Mouse (Mus musculus): Measurements from ENCODE around the gene Gnl3. TPM values are rescaled to one million over a fixed set of nuclear protein-coding genes. Genes with fewer than 3 reads are reported as not detected.

Gene Gnl3
- polyA plus RNA-seq, 1 experiment from 2014 or later, result 127 TPM

DNA sequence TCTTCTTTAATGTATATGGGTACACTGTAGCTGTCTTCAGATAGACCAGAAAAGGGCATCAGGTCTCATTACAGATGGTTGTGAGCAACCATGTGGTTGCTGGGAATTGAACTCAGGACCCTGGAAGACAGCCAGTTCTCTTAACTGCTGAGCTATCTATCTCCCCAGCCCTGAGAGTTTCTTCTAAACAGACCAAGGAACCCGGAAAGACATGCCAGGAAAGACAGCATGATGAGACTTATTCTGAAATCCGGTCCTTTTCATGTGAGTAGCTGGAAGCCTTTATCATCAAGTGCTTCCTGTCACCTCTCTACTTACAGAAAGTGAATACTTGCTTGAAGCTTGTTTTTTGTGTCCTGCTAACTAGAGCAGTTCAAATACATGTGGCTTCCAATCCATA lies 14.4 kb downstream of the Gnl3 start:
- Histone ChIP-seq H3K4me1 (peaks cover 15% of the 10 kb centered on the region), H3K4me3 (replicated peaks) (no peak overlapping the region), H3K4me2 (no peak overlapping the region), H3K27me3 (no peaks in the 10 kb centered on the region), H3K9me3 (replicated peaks) (no peaks in the 10 kb centered on the region), H3K27ac (no peak overlapping the region), H3K9ac (no peak overlapping the region), H3K36me3 (peaks cover 29% of the 10 kb centered on the region)
- 84% methylated on average over 2 of the region's 2 CpGs for WGBS
- no peak for ATAC-seq (replicated peaks; ENCODE audit: low FRiP score)

DNA sequence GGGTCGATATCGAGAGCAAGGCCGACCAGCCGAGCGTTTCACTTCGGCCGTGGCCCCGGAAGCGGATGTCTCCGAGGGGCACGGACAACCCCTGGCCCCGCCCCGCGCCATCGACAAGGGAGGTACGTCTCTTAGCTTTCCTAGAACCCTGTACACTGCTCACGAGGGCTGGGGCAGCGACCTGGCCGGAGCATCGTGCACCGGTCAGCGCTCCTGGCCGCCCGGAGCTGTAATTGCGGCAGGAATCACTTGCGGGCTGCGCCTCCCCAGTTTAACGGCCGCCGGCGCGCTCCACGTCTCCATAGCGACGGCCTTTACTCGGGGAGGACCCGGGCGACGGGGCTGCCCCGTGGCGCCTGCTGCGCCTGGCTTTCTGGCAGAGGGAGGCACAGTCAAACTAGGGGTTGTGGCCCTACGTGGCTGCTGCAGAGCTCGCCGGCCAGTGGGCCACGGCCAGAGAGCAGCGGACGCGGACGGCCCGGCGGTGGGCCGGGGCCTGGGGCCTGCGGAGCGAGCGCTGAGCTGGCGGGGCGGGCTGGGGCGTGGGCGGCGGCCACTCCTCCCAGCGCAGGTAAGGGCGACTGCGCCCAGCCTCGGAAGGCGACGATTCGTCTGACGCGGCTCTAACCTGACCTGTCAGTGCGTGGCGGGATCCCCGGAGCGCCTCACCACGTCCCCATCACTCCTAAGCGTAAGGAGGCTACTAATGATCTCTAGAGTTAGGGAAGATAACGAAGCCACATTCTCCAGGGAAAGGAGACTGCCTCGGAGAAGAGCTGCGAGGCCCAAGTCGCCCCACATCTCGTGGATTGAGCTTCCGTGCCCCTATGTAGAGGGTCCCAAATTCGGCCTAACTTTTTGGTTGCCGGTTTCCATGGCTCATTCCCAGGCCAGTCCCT lies 17.4 kb downstream of the Gnl3 start, which contains the start of the genes Glt8d1 and Spcs1:
TSS of gene Glt8d1 (plus strand) at position 94 of the 899 bp plus-strand sequence.
TSS of gene Spcs1 (minus strand) at position 366 of the 899 bp plus-strand sequence.
- H3K36me3 ChIP-seq, result peaks cover 22% of the 10 kb centered on the region
- no peaks in the 10 kb centered on the region for H3K27me3 ChIP-seq
- H3K4me2 ChIP-seq, result peak within 1 kb of the TSS; percentile 74
- H3K9me3 ChIP-seq (replicated peaks), result no peaks in the 10 kb centered on the region
- peak; percentile 95 for ATAC-seq (replicated peaks; ENCODE audit: low FRiP score)
- peak within 1 kb of the TSS; percentile 97 for H3K4me3 ChIP-seq (replicated peaks)
- peaks cover 16% of the 10 kb centered on the region for H3K4me1 ChIP-seq
- H3K27ac ChIP-seq, result peak within 1 kb of the TSS; percentile 98
- under 1% methylated on average over 75 of the region's 84 CpGs for WGBS
- peak within 1 kb of the TSS; percentile 93 for H3K9ac ChIP-seq

DNA sequence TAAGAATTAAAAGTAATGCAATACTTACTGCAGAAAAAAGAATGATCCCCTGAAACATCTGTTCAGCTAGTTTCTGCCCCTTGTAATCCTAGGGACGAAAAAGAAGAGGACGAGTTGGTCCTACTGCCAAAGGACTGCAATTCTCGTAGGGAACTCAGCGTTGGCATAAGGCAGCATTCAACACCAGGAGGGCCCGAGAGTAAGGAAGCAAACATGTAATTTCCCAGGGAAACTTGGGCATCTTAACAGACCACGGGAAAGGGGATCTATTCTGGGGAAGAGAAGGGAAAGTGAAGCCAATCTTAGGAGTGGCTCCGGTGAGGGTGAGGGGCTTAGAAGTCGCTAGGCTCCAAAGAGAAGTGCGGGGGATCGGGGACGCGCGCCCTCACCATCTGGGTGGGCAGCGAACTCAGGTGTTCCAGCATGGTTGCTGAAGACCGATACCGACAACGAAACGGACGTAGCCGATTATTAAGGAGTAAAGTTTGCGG lies 18.1 kb downstream of the Gnl3 start:
- H3K4me3 ChIP-seq (replicated peaks), result peak overlapping the region; percentile 97
- H3K36me3 ChIP-seq, result peaks cover 22% of the 10 kb centered on the region
- H3K4me1 ChIP-seq, result peaks cover 16% of the 10 kb centered on the region
- WGBS, result 0% methylated on average over 21 of the region's 21 CpGs
- H3K4me2 ChIP-seq, result peak overlapping the region; percentile 74
- no peaks in the 10 kb centered on the region for H3K27me3 ChIP-seq
- peak; percentile 14 for ATAC-seq (replicated peaks; ENCODE audit: low FRiP score)
- H3K9me3 ChIP-seq (replicated peaks), result no peaks in the 10 kb centered on the region
- H3K27ac ChIP-seq, result peak overlapping the region; percentile 98
- peak overlapping the region; percentile 93 for H3K9ac ChIP-seq

DNA sequence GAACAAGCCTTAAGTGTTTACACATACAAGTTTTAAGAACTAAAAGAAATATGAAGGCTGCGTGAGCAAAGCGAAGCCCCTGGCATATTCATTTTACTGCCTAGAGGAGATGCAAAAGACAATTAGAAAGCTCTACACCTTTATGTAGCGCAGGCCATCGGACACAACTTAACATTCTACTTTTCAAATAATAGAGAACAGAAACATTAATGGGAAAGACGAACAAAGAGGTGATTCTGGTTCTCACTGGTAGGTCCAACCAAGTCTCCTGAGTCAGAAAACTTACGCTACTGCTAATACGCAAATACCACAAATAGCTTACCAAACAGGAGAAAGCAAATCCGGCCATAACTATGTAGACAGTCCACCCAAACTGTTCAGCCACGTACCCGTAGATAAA lies 18.6 kb downstream of the Gnl3 start:
- Histone ChIP-seq H3K9ac (peak overlapping the region; percentile 93), H3K4me2 (peak overlapping the region; percentile 74), H3K9me3 (replicated peaks) (no peaks in the 10 kb centered on the region), H3K4me3 (replicated peaks) (peak overlapping the region; percentile 97), H3K27me3 (no peaks in the 10 kb centered on the region), H3K36me3 (peaks cover 22% of the 10 kb centered on the region), H3K27ac (peak overlapping the region; percentile 98), H3K4me1 (peaks cover 16% of the 10 kb centered on the region)
- no peak for ATAC-seq (replicated peaks; ENCODE audit: low FRiP score)
- WGBS, result 59% methylated on average over 10 of the region's 10 CpGs

DNA sequence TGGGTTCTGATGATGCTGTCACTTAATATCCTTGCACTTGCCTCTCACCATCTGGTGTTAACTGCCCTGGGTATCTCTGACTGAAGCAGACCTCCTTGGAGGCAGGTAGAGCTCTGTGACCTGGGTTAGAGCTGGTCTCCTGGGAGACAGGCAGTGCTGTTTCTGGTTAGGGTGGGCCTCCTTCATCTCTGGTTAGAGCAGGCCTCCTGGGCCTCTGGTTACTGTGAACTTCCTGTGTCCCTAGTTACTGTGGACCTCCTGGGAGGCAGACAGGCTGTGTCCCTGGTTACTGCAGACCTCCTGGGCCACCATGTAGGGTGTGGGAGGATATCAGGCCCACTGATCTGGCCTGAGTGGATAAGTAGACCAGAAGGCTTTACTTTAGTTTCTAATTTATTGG lies 22.5 kb downstream of the Gnl3 start:
- H3K9ac ChIP-seq, result no peak overlapping the region
- no peak overlapping the region for H3K27ac ChIP-seq
- H3K27me3 ChIP-seq, result no peaks in the 10 kb centered on the region
- H3K36me3 ChIP-seq, result peaks cover 19% of the 10 kb centered on the region
- ATAC-seq (replicated peaks; ENCODE audit: low FRiP score), result no peak
- H3K4me3 ChIP-seq (replicated peaks), result no peak overlapping the region
- no peaks in the 10 kb centered on the region for H3K9me3 ChIP-seq (replicated peaks)
- H3K4me2 ChIP-seq, result no peak overlapping the region
- peaks cover 9% of the 10 kb centered on the region for H3K4me1 ChIP-seq

DNA sequence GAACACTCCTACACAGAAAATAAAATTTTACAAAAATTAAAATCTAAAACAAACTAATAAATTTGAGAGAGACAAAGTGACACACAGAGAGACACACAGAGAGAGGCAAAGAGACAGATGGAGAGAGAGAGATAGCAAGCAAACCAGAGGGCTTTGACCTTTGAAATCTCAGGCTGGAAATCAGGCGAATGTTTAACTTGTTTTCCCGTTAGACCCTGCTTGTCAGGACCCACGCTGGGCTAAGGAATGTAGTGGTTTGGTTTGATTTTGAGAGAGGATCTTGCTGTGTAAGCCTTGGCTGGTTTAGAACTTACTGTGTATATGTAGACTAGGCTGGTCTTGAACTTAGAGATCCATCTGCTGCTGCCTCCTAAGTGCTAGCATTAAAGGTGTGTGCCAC lies 42.7 kb downstream of the Gnl3 start:
- H3K27ac ChIP-seq, result no peak overlapping the region
- no peak for ATAC-seq (replicated peaks; ENCODE audit: low FRiP score)
- 75% methylated on average over 3 of the region's 3 CpGs for WGBS

DNA sequence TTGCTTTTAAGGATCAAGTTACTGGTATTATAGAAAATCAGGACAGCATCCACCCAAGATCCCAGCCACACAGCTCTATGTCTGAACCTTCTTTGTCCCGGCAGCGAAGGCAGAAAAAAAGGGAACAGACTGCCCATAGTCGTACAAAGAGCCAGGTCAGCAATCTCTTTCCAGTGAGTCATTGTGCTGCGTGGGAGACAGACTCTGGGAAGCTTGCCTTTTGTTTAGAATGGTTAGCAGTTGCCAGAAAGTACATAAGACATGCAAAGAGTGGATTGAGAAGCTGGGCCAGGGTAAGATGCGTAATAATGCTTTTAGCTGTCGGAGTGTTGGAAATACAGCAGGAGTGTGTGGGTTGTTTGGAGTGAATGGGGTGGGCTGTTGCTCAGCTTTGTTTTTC lies 44.7 kb downstream of the Gnl3 start:
- WGBS, result 72% methylated on average over 6 of the region's 6 CpGs
- ATAC-seq (replicated peaks; ENCODE audit: low FRiP score), result no peak
- Histone ChIP-seq H3K9me3 (replicated peaks) (no peaks in the 10 kb centered on the region), H3K36me3 (peaks cover 36% of the 10 kb centered on the region), H3K4me3 (replicated peaks) (no peak overlapping the region), H3K4me2 (no peak overlapping the region), H3K9ac (no peak overlapping the region), H3K27me3 (no peaks in the 10 kb centered on the region), H3K4me1 (no peaks in the 10 kb centered on the region), H3K27ac (0 out of 2 replicates have a peak overlapping the region, but pooled peaks have one; percentile 32)

More for the DNA sequence above, 42.7 kb downstream of the Gnl3 start:
- Histone ChIP-seq H3K4me2 (no peak overlapping the region), H3K27me3 (no peaks in the 10 kb centered on the region), H3K9ac (no peak overlapping the region), H3K9me3 (replicated peaks) (no peaks in the 10 kb centered on the region), H3K4me1 (no peaks in the 10 kb centered on the region), H3K4me3 (replicated peaks) (no peak overlapping the region), H3K36me3 (peaks cover 33% of the 10 kb centered on the region)

Other genes with a start within 250 kb of the Gnl3 start
- 25.8 and 26.3 TPM in 2 replicates for gene Tmem110, start 193.6 kb downstream of the Gnl3 start, polyA plus RNA-seq (2015; fragmentation: Nextera tagmentation; extraction: Ambion mirVana)
- 5.0 and 5.3 TPM in 2 replicates for gene Mustn1, start 140.0 kb downstream of the Gnl3 start, polyA plus RNA-seq (2015; fragmentation: Nextera tagmentation; extraction: Ambion mirVana)
- 0.93 and 1.6 TPM in 2 replicates for gene Itih4, start 132.7 kb downstream of the Gnl3 start, polyA plus RNA-seq (2015; fragmentation: Nextera tagmentation; extraction: Ambion mirVana)
- 2.6 and 5.0 TPM in 2 replicates for gene Itih3, start 95.4 kb downstream of the Gnl3 start, polyA plus RNA-seq (2015; fragmentation: Nextera tagmentation; extraction: Ambion mirVana)
- gene Itih1, start 75.9 kb downstream of the Gnl3 start, polyA plus RNA-seq (2015; fragmentation: Nextera tagmentation; extraction: Ambion mirVana), result 0.30 and 0.55 TPM in 2 replicates
- 17.3 and 17.4 TPM in 2 replicates for gene Nek4, start 67.8 kb downstream of the Gnl3 start, polyA plus RNA-seq (2015; fragmentation: Nextera tagmentation; extraction: Ambion mirVana)
- 66.4 and 70.1 TPM in 2 replicates for gene Glt8d1, start 17.8 kb downstream of the Gnl3 start, polyA plus RNA-seq (2015; fragmentation: Nextera tagmentation; extraction: Ambion mirVana)
- 385 and 440 TPM in 2 replicates for gene Spcs1, start 17.5 kb downstream of the Gnl3 start, polyA plus RNA-seq (2015; fragmentation: Nextera tagmentation; extraction: Ambion mirVana)
- gene Pbrm1, start within 50 bp of the Gnl3 start, polyA plus RNA-seq (2015; fragmentation: Nextera tagmentation; extraction: Ambion mirVana), result 131 and 136 TPM in 2 replicates
- 98.1 and 112 TPM in 2 replicates for gene Smim4, start 109.8 kb upstream of the Gnl3 start, polyA plus RNA-seq (2015; fragmentation: Nextera tagmentation; extraction: Ambion mirVana)
- 373 and 384 TPM in 2 replicates for gene Nt5dc2, start 111.9 kb upstream of the Gnl3 start, polyA plus RNA-seq (2015; fragmentation: Nextera tagmentation; extraction: Ambion mirVana)
- 32.6 and 40.6 TPM in 2 replicates for gene Stab1, start 149.5 kb upstream of the Gnl3 start, polyA plus RNA-seq (2015; fragmentation: Nextera tagmentation; extraction: Ambion mirVana)
- gene Tnnc1, start 189.2 kb upstream of the Gnl3 start, polyA plus RNA-seq (2015; fragmentation: Nextera tagmentation; extraction: Ambion mirVana), result 19.5 and 33.2 TPM in 2 replicates
- gene Nisch, start 197.8 kb upstream of the Gnl3 start, polyA plus RNA-seq (2015; fragmentation: Nextera tagmentation; extraction: Ambion mirVana), result 351 and 428 TPM in 2 replicates
- 3.7 and 3.8 TPM in 2 replicates for gene Sema3g, start 198.7 kb upstream of the Gnl3 start, polyA plus RNA-seq (2015; fragmentation: Nextera tagmentation; extraction: Ambion mirVana)
- 12.6 and 13.3 TPM in 2 replicates for gene Phf7, start 232.2 kb upstream of the Gnl3 start, polyA plus RNA-seq (2015; fragmentation: Nextera tagmentation; extraction: Ambion mirVana)
- gene Bap1, start 232.3 kb upstream of the Gnl3 start, polyA plus RNA-seq (2015; fragmentation: Nextera tagmentation; extraction: Ambion mirVana), result 92.1 and 96.8 TPM in 2 replicates

Data from kidney, embryonic 15.5 days (tissue).